Mouse (Mus musculus): ENCODE data around the gene Ghr.

Ghr gene

GRCm38 (mm10) chr15:3536309-3536900 is 46.9 kb downstream of the Ghr start:
- DNase-seq (ENCODE audit: low read depth, low spot score) = no peak

GRCm38 (mm10) chr15:3514027-3514426 is 69.3 kb downstream of the Ghr start:
- no peak for DNase-seq (ENCODE audit: low read depth, low spot score)

- DNase-seq (ENCODE audit: low read depth, low spot score) = no peak
These were observed 70.9 kb downstream of the Ghr start for GRCm38 (mm10) chr15:3512380-3512779.

- DNase-seq (ENCODE audit: low read depth, low spot score) = no peak
These were observed 71.6 kb downstream of the Ghr start for GRCm38 (mm10) chr15:3511639-3512171.

GRCm38 (mm10) chr15:3509089-3509488 is 74.2 kb downstream of the Ghr start:
- no peak for DNase-seq (ENCODE audit: low read depth, low spot score)

GRCm38 (mm10) chr15:3507329-3507728 is 76.0 kb downstream of the Ghr start:
- DNase-seq (ENCODE audit: low read depth, low spot score) = no peak

- DNase-seq (ENCODE audit: low read depth, low spot score) = no peak
These were observed 78.6 kb downstream of the Ghr start for GRCm38 (mm10) chr15:3504700-3505099.

- DNase-seq (ENCODE audit: low read depth, low spot score) = no peak
These were observed 81.6 kb downstream of the Ghr start for GRCm38 (mm10) chr15:3501683-3502082.

GRCm38 (mm10) chr15:3499020-3499419 is 84.3 kb downstream of the Ghr start:
- DNase-seq (ENCODE audit: low read depth, low spot score) = no peak

GRCm38 (mm10) chr15:3497946-3498580 is 85.2 kb downstream of the Ghr start:
- DNase-seq (ENCODE audit: low read depth, low spot score) = no peak

GRCm38 (mm10) chr15:3490868-3491267 is 92.4 kb downstream of the Ghr start:
- DNase-seq (ENCODE audit: low read depth, low spot score) = no peak

GRCm38 (mm10) chr15:3490011-3490410 is 93.3 kb downstream of the Ghr start:
- no peak for DNase-seq (ENCODE audit: low read depth, low spot score)

GRCm38 (mm10) chr15:3489180-3489579 is 94.1 kb downstream of the Ghr start:
- no peak for DNase-seq (ENCODE audit: low read depth, low spot score)

- no peak for DNase-seq (ENCODE audit: low read depth, low spot score)
These were observed 94.7 kb downstream of the Ghr start for GRCm38 (mm10) chr15:3488601-3489000.

- DNase-seq (ENCODE audit: low read depth, low spot score) = no peak
These were observed 96.6 kb downstream of the Ghr start for GRCm38 (mm10) chr15:3486691-3487090.

- no peak for DNase-seq (ENCODE audit: low read depth, low spot score)
These were observed 97.9 kb downstream of the Ghr start for GRCm38 (mm10) chr15:3485367-3485766.

GRCm38 (mm10) chr15:3483451-3483850 is 99.8 kb downstream of the Ghr start:
- no peak for DNase-seq (ENCODE audit: low read depth, low spot score)

- no peak for DNase-seq (ENCODE audit: low read depth, low spot score)
These were observed 114.1 kb downstream of the Ghr start for GRCm38 (mm10) chr15:3469230-3469629.

GRCm38 (mm10) chr15:3466608-3467007 is 116.7 kb downstream of the Ghr start:
- no peak for DNase-seq (ENCODE audit: low read depth, low spot score)

GRCm38 (mm10) chr15:3464754-3465153 is 118.5 kb downstream of the Ghr start:
- no peak for DNase-seq (ENCODE audit: low read depth, low spot score)

- no peak for DNase-seq (ENCODE audit: low read depth, low spot score)
These were observed 126.7 kb downstream of the Ghr start for GRCm38 (mm10) chr15:3456543-3456942.

- no peak for DNase-seq (ENCODE audit: low read depth, low spot score)
These were observed 127.7 kb downstream of the Ghr start for GRCm38 (mm10) chr15:3455572-3455971.

GRCm38 (mm10) chr15:3452080-3452752 is 131.1 kb downstream of the Ghr start:
- no peak for DNase-seq (ENCODE audit: low read depth, low spot score)
